Comparison of ENCODE assay signal across 26 mouse cellular contexts in the genomic region with DNA sequence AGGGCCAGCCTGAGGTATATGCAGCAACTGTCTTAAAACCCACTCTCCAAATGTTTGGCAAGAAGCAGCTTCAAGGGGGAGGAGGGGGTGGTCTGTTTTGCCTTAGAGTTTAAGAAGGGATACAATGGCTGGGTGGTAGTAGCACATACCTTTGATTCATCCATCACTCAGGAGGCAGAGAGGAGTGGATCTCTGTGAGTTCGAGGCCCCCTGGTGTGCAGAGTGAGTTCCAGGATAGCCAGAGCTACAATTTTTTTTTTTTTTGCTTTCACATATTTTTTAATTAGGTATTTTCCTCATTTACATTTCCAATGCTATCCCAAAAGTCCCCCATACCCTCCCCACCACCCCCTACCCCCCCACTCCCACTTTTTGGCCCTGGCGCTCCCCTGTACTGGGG. TPM values are rescaled to one million over a fixed set of nuclear protein-coding genes. Genes with fewer than 3 reads are reported as not detected.
DNase-seq lines count a peak whose midpoint lies in the region; ATAC-seq and TF ChIP-seq lines count a peak whose summit lies in the region.
"Had no signal": no experiment of that assay in that cellular context is flagged by ENCODE, and none has a peak within 500 bp of the region (broad histone marks: within the 10 kb centered on the region; RNA-seq: fewer than 3 reads in every experiment).

No protein-coding gene starts in this region.

- no peak overlapping the region for H3K4me3 ChIP-seq in heart, adult 2 months
- no peak overlapping the region for H3K4me3 ChIP-seq in liver, adult 2 months (ENCODE audit: insufficient read depth, low read depth, low read length)
- H3K4me3 ChIP-seq in liver, embryonic 12.5 days: no peak overlapping the region
- H3K4me3 ChIP-seq in midbrain, postnatal 0 days (ENCODE audit: low read depth, low read length): no peak overlapping the region
- no peak overlapping the region for H3K4me3 ChIP-seq in midbrain, embryonic 15.5 days
- H3K4me3 ChIP-seq: embryonic facial prominence, embryonic 10.5 days; forebrain, embryonic 15.5 days; left cerebral cortex, adult 2 months; lung, embryonic 15.5 days; midbrain, embryonic 13.5 days; neural tube, embryonic 13.5 days had no signal

- TF ChIP-seq EP300 in heart, adult 2 months (IDR thresholded peaks at IDR 0.05; ENCODE audit: insufficient read depth, low read depth, low read length): no peak

- WGBS in heart, adult 2 months: 89% methylated on average over 2 of the region's 2 CpGs
- WGBS in liver, adult 2 months: 86% methylated on average over 2 of the region's 2 CpGs
- WGBS in liver, embryonic 12.5 days (ENCODE audit: insufficient replicate concordance): 77% methylated on average over 2 of the region's 2 CpGs
- WGBS in midbrain, postnatal 0 days: 93% methylated on average over 2 of the region's 2 CpGs
- 100% methylated on average over 2 of the region's 2 CpGs for WGBS in midbrain, embryonic 15.5 days

- peak; percentile 38 for TF ChIP-seq CTCF in heart, adult 2 months (IDR thresholded peaks at IDR 0.05)
- peak; percentile 29; the same call in 1 of the 2 replicates for TF ChIP-seq CTCF in liver, adult 2 months (IDR thresholded peaks at IDR 0.05; ENCODE audit: low read depth, low read length)
- peak; percentile 10; the same call in 1 of the 2 replicates for TF ChIP-seq CTCF in midbrain, postnatal 0 days (IDR thresholded peaks at IDR 0.05)

- H3K4me2 ChIP-seq in liver, embryonic 12.5 days: no peak overlapping the region
- H3K4me2 ChIP-seq in midbrain, postnatal 0 days (ENCODE audit: low read depth, low read length, poor library complexity, severe bottlenecking): no peak overlapping the region
- H3K4me2 ChIP-seq in midbrain, embryonic 15.5 days: no peak overlapping the region
- H3K4me2 ChIP-seq: forebrain, embryonic 15.5 days; hindbrain, embryonic 14.5 days; lung, embryonic 15.5 days; midbrain, embryonic 13.5 days; neural tube, embryonic 13.5 days had no signal

- intact Hi-C loops in heart, adult 2 months (cut with DNase I): loop anchor here (5.0 kb wide), 1 partner anchor 36 kb away; no protein-coding TSS in a partner anchor
- intact Hi-C loops in heart, postnatal 14 days (cut with DNase I): loop anchor here (2.0 kb wide), 1 partner anchor 38 kb away; no protein-coding TSS in a partner anchor

- no peaks in the 10 kb centered on the region for H3K36me3 ChIP-seq in heart, adult 2 months (ENCODE audit: control insufficient read depth, insufficient read depth, low read length)
- no peaks in the 10 kb centered on the region for H3K36me3 ChIP-seq in liver, adult 2 months (ENCODE audit: control insufficient read depth, insufficient read depth, low read length)
- no peaks in the 10 kb centered on the region for H3K36me3 ChIP-seq in liver, embryonic 12.5 days
- H3K36me3 ChIP-seq in midbrain, postnatal 0 days (ENCODE audit: insufficient read depth, low read length): no peaks in the 10 kb centered on the region
- H3K36me3 ChIP-seq in midbrain, embryonic 15.5 days (replicated peaks): no peaks in the 10 kb centered on the region
- H3K36me3 ChIP-seq: embryonic facial prominence, embryonic 10.5 days; forebrain, embryonic 15.5 days; lung, embryonic 15.5 days; midbrain, embryonic 13.5 days; neural tube, embryonic 13.5 days had no signal

- no peaks in the 10 kb centered on the region for H3K4me1 ChIP-seq in heart, adult 2 months (ENCODE audit: control insufficient read depth, insufficient read depth, low read length)
- H3K4me1 ChIP-seq in liver, adult 2 months (ENCODE audit: control insufficient read depth, insufficient read depth, low read length): no peaks in the 10 kb centered on the region
- no peaks in the 10 kb centered on the region for H3K4me1 ChIP-seq in liver, embryonic 12.5 days
- no peaks in the 10 kb centered on the region for H3K4me1 ChIP-seq in midbrain, postnatal 0 days (ENCODE audit: insufficient read depth, low read length)
- 0 out of 2 replicates have a peak, but pooled peaks cover 3% of the 10 kb centered on the region for H3K4me1 ChIP-seq in midbrain, embryonic 15.5 days
- H3K4me1 ChIP-seq: forebrain, embryonic 15.5 days; lung, embryonic 15.5 days; midbrain, embryonic 13.5 days; neural tube, embryonic 13.5 days had no signal

- no peak for ATAC-seq in liver, embryonic 12.5 days
- ATAC-seq in midbrain, postnatal 0 days (ENCODE audit: low FRiP score): no peak
- ATAC-seq in midbrain, embryonic 15.5 days (replicated peaks): no peak
- peak; percentile 39; the same call in 1 of the 2 replicates for ATAC-seq in megakaryocyte progenitor cell, adult 5-6 weeks (replicated peaks; ENCODE audit: poor library complexity)
- ATAC-seq: forebrain, embryonic 15.5 days; inflammation-experienced regulatory T-cells, adult 6 months; midbrain, embryonic 13.5 days had no signal

- no peak overlapping the region for H3K27ac ChIP-seq in heart, adult 2 months
- H3K27ac ChIP-seq in liver, adult 2 months (replicated peaks; ENCODE audit: insufficient read depth, low read depth, low read length): no peak overlapping the region
- H3K27ac ChIP-seq in liver, embryonic 12.5 days: no peak overlapping the region
- H3K27ac ChIP-seq in midbrain, postnatal 0 days (ENCODE audit: low read depth, low read length): no peak overlapping the region
- no peak overlapping the region for H3K27ac ChIP-seq in midbrain, embryonic 15.5 days
- H3K27ac ChIP-seq: embryonic facial prominence, embryonic 10.5 days; forebrain, embryonic 15.5 days; hindbrain, embryonic 14.5 days; left cerebral cortex, adult 2 months; lung, embryonic 15.5 days; midbrain, embryonic 13.5 days; neural tube, embryonic 13.5 days had no signal

- H3K9ac ChIP-seq in heart, adult 2 months (ENCODE audit: low read depth, low read length): no peak overlapping the region
- H3K9ac ChIP-seq in liver, adult 2 months (ENCODE audit: low read depth, low read length): no peak overlapping the region
- H3K9ac ChIP-seq in liver, embryonic 12.5 days: no peak overlapping the region
- no peak overlapping the region for H3K9ac ChIP-seq in midbrain, postnatal 0 days (replicated peaks; ENCODE audit: low read length, poor library complexity, severe bottlenecking)
- no peak overlapping the region for H3K9ac ChIP-seq in midbrain, embryonic 15.5 days
- H3K9ac ChIP-seq: forebrain, embryonic 15.5 days; hindbrain, embryonic 14.5 days; lung, embryonic 15.5 days; midbrain, embryonic 13.5 days; neural tube, embryonic 13.5 days had no signal

- H3K9me3 ChIP-seq in liver, embryonic 12.5 days (replicated peaks): no peaks in the 10 kb centered on the region
- no peaks in the 10 kb centered on the region for H3K9me3 ChIP-seq in midbrain, postnatal 0 days (ENCODE audit: low read length)
- no peaks in the 10 kb centered on the region for H3K9me3 ChIP-seq in midbrain, embryonic 15.5 days
- H3K9me3 ChIP-seq: embryonic facial prominence, embryonic 10.5 days; forebrain, embryonic 15.5 days; lung, embryonic 15.5 days; midbrain, embryonic 13.5 days; neural tube, embryonic 13.5 days had no signal

- DNase-seq in heart, adult 2 months: no peak
- DNase-seq in heart, postnatal 14 days: no peak
- DNase-seq in liver, adult 2 months (ENCODE audit: extremely low read depth, low read depth, low spot score): no peak
- no peak for DNase-seq in midbrain, postnatal 0 days (ENCODE audit: low spot score)
- DNase-seq in testis, postnatal 14 days (ENCODE audit: low spot score): no peak
- DNase-seq: B cell, adult 2 months; cerebellum, adult 11 months; cerebellum, postnatal 10 days; gastrocnemius, postnatal 25 days; heart, postnatal 4 days; kidney, postnatal 4 days; layer of hippocampus, adult 9-11 months; retina, postnatal 1 day; right cerebral cortex, postnatal 4 days; thymus, adult 18-20 months had no signal

- no peak for TF ChIP-seq POLR2A in heart, adult 2 months (IDR thresholded peaks at IDR 0.05; ENCODE audit: insufficient read depth, low read depth, low read length)
- TF ChIP-seq POLR2A in liver, adult 2 months (IDR thresholded peaks at IDR 0.05; ENCODE audit: extremely low read depth, insufficient read depth, low read length): no peak

- H3K79me2 ChIP-seq in heart, adult 2 months (replicated peaks; ENCODE audit: control insufficient read depth, insufficient read depth, low read length): no peaks in the 10 kb centered on the region
- no peaks in the 10 kb centered on the region for H3K79me2 ChIP-seq in liver, adult 2 months (ENCODE audit: control insufficient read depth, insufficient read depth, low read length)

- H3K27me3 ChIP-seq in heart, adult 2 months (ENCODE audit: control insufficient read depth, insufficient read depth, low read length): no peaks in the 10 kb centered on the region
- no peaks in the 10 kb centered on the region for H3K27me3 ChIP-seq in liver, adult 2 months (ENCODE audit: control insufficient read depth, insufficient read depth, low read length)
- 0 out of 2 replicates have a peak, but pooled peaks cover 2% of the 10 kb centered on the region for H3K27me3 ChIP-seq in liver, embryonic 12.5 days (replicated peaks)
- no peaks in the 10 kb centered on the region for H3K27me3 ChIP-seq in midbrain, postnatal 0 days (ENCODE audit: insufficient read depth, low read length)
- no peaks in the 10 kb centered on the region for H3K27me3 ChIP-seq in midbrain, embryonic 15.5 days (replicated peaks)
- H3K27me3 ChIP-seq: forebrain, embryonic 15.5 days; lung, embryonic 15.5 days; midbrain, embryonic 13.5 days; neural tube, embryonic 13.5 days had no signal

RNA-seq across cellular contexts. Expression of a gene that starts 39.0 kb away (rescaled TPM):
- 100 to 1,000 TPM; 108 to 113 TPM for total RNA-seq in heart, adult 2 months (2021)
- 49.8 and 75.4 TPM in 2 replicates for polyA plus RNA-seq in heart, adult 2 months (2012; rRNA removed)
- total RNA-seq in heart, postnatal 14 days (2021): 100 to 1,000 TPM in 1 of 2 experiments, 10 to 100 TPM in 1; 95.6 to 104 TPM
- 10.5 and 11.1 TPM in 2 replicates for total RNA-seq in liver, adult 2 months (2014; rRNA removed)
- polyA plus RNA-seq in liver, adult 2 months (2012; rRNA removed): 6.6 TPM in 2 replicates
- 6.9 and 7.8 TPM in 2 replicates for polyA plus RNA-seq in liver, embryonic 12.5 days (2016; fragmentation: Nextera tagmentation; extraction: Ambion mirVana)
- 31.4 and 31.7 TPM in 2 replicates for total RNA-seq in midbrain, postnatal 0 days (2014; rRNA removed)
- 10.1 TPM in 2 replicates for polyA plus RNA-seq in midbrain, postnatal 0 days (2015; fragmentation: Nextera tagmentation; extraction: Ambion mirVana)
- 11.9 and 14.1 TPM in 2 replicates for polyA plus RNA-seq in midbrain, embryonic 15.5 days (2015; fragmentation: Nextera tagmentation; extraction: Ambion mirVana)
- 20.9 and 24.4 TPM in 2 replicates for total RNA-seq in megakaryocyte progenitor cell, adult 5-6 weeks (2015)
- 31.1 and 41.0 TPM in 2 replicates for total RNA-seq in megakaryocyte progenitor cell, adult 5-6 weeks (2017)

RNA-seq across cellular contexts. Expression of a gene that starts 46.0 kb away (rescaled TPM):
- total RNA-seq in heart, adult 2 months (2021): 1 to 10 TPM; 6.6 to 6.8 TPM
- polyA plus RNA-seq in heart, adult 2 months (2012; rRNA removed): 6.1 and 8.6 TPM in 2 replicates
- 1 to 10 TPM; 3.8 to 4.1 TPM for total RNA-seq in heart, postnatal 14 days (2021)
- 0.40 and 0.83 TPM in 2 replicates for total RNA-seq in liver, adult 2 months (2014; rRNA removed)
- polyA plus RNA-seq in liver, adult 2 months (2012; rRNA removed): 1.8 and 2.9 TPM in 2 replicates
- polyA plus RNA-seq in liver, embryonic 12.5 days (2016; fragmentation: Nextera tagmentation; extraction: Ambion mirVana): 0.90 and 1.0 TPM in 2 replicates
- total RNA-seq in midbrain, postnatal 0 days (2014; rRNA removed): 19.7 and 19.9 TPM in 2 replicates
- 16.2 and 16.5 TPM in 2 replicates for polyA plus RNA-seq in midbrain, postnatal 0 days (2015; fragmentation: Nextera tagmentation; extraction: Ambion mirVana)
- polyA plus RNA-seq in midbrain, embryonic 15.5 days (2015; fragmentation: Nextera tagmentation; extraction: Ambion mirVana): 17.6 and 19.1 TPM in 2 replicates
- 2.1 and 2.2 TPM in 2 replicates for total RNA-seq in megakaryocyte progenitor cell, adult 5-6 weeks (2015)
- 2.2 and 4.8 TPM in 2 replicates for total RNA-seq in megakaryocyte progenitor cell, adult 5-6 weeks (2017)
